Mouse (Mus musculus): ENCODE measurements around the gene Tia1. TPM values are rescaled to one million over a fixed set of nuclear protein-coding genes. Genes with fewer than 3 reads are reported as not detected.

Tia1 gene
- polyA plus RNA-seq, 1 experiment from 2014 or later: 165 TPM

GRCm38 (mm10) chr6:86391326-86391725 is 12.7 kb upstream of the Tia1 start:
- Histone ChIP-seq H3K4me2 (no peak overlapping the region), H3K36me3 (peaks cover 55% of the 10 kb centered on the region), H3K4me1 (peaks cover 12% of the 10 kb centered on the region), H3K27ac (no peak overlapping the region), H3K27me3 (no peaks in the 10 kb centered on the region), H3K4me3 (no peak overlapping the region), H3K9ac (no peak overlapping the region), H3K9me3 (no peaks in the 10 kb centered on the region)
- ATAC-seq (ENCODE audit: insufficient number of reproducible peaks, low FRiP score, low TSS enrichment, low read depth): no peak
- 95% methylated on average over 5 of the region's 5 CpGs for WGBS

- Histone ChIP-seq H3K4me3 (no peak overlapping the region), H3K4me1 (peaks cover 18% of the 10 kb centered on the region), H3K27me3 (no peaks in the 10 kb centered on the region), H3K9ac (no peak overlapping the region), H3K4me2 (no peak overlapping the region), H3K36me3 (peaks cover 43% of the 10 kb centered on the region), H3K27ac (no peak overlapping the region), H3K9me3 (no peaks in the 10 kb centered on the region)
- ATAC-seq (ENCODE audit: insufficient number of reproducible peaks, low FRiP score, low TSS enrichment, low read depth): no peak
- 88% methylated on average over 1 of the region's 1 CpGs for WGBS
Measured at GRCm38 (mm10) chr6:86393187-86393586, 10.8 kb upstream of the Tia1 start.

- Histone ChIP-seq H3K36me3 (peaks cover 33% of the 10 kb centered on the region), H3K4me3 (no peak overlapping the region), H3K9ac (no peak overlapping the region), H3K9me3 (no peaks in the 10 kb centered on the region), H3K4me2 (no peak overlapping the region), H3K4me1 (peaks cover 18% of the 10 kb centered on the region), H3K27me3 (no peaks in the 10 kb centered on the region), H3K27ac (no peak overlapping the region)
- ATAC-seq (ENCODE audit: insufficient number of reproducible peaks, low FRiP score, low TSS enrichment, low read depth): no peak
- 83% methylated on average over 17 of the region's 17 CpGs for WGBS
Measured at GRCm38 (mm10) chr6:86394078-86394720, 9.8 kb upstream of the Tia1 start.

- Histone ChIP-seq H3K27me3 (no peaks in the 10 kb centered on the region), H3K9ac (no peak overlapping the region), H3K4me3 (0 out of 2 replicates have a peak overlapping the region, but pooled peaks have one; percentile 96), H3K9me3 (no peaks in the 10 kb centered on the region), H3K27ac (peak overlapping the region; percentile 43; the same call in 1 of the 2 replicates), H3K4me1 (peaks cover 18% of the 10 kb centered on the region), H3K4me2 (peak overlapping the region; percentile 70), H3K36me3 (peaks cover 25% of the 10 kb centered on the region)
- ATAC-seq (ENCODE audit: insufficient number of reproducible peaks, low FRiP score, low TSS enrichment, low read depth): no peak
- WGBS: 70% methylated on average over 9 of the region's 9 CpGs
Measured at GRCm38 (mm10) chr6:86395021-86395420, 9.0 kb upstream of the Tia1 start.

- H3K27ac ChIP-seq: peak overlapping the region; percentile 93
- peak overlapping the region; percentile 96 for H3K4me3 ChIP-seq
- 40% methylated on average over 10 of the region's 10 CpGs for WGBS
- H3K4me1 ChIP-seq: peaks cover 18% of the 10 kb centered on the region
- peaks cover 16% of the 10 kb centered on the region for H3K36me3 ChIP-seq
- H3K27me3 ChIP-seq: no peaks in the 10 kb centered on the region
- H3K9ac ChIP-seq: peak overlapping the region; percentile 87
- no peak for ATAC-seq (ENCODE audit: insufficient number of reproducible peaks, low FRiP score, low TSS enrichment, low read depth)
- H3K9me3 ChIP-seq: no peaks in the 10 kb centered on the region
- peak overlapping the region; percentile 70 for H3K4me2 ChIP-seq
Measured at GRCm38 (mm10) chr6:86395969-86396368, 8.1 kb upstream of the Tia1 start.

- peak within 1 kb of the TSS; percentile 93 for H3K27ac ChIP-seq
- peaks cover 18% of the 10 kb centered on the region for H3K4me1 ChIP-seq
- peak within 1 kb of the TSS; percentile 70 for H3K4me2 ChIP-seq
- under 1% methylated on average over 51 of the region's 51 CpGs for WGBS
- H3K27me3 ChIP-seq: no peaks in the 10 kb centered on the region
- peak within 1 kb of the TSS; percentile 87 for H3K9ac ChIP-seq
- peak within 1 kb of the TSS; percentile 96 for H3K4me3 ChIP-seq
- ATAC-seq (ENCODE audit: insufficient number of reproducible peaks, low FRiP score, low TSS enrichment, low read depth): peak; percentile 91
- peaks cover 8% of the 10 kb centered on the region for H3K36me3 ChIP-seq
- H3K9me3 ChIP-seq: no peaks in the 10 kb centered on the region
Measured at GRCm38 (mm10) chr6:86396581-86397256, 7.3 kb upstream of the Tia1 start, which contains the start of gene Pcyox1. Gene Pcyox1, minus strand, starts transcription at chr6:86397154.

- peak; percentile 53 for ATAC-seq (ENCODE audit: insufficient number of reproducible peaks, low FRiP score, low TSS enrichment, low read depth)
- Histone ChIP-seq H3K4me3 (peak overlapping the region; percentile 96), H3K4me1 (peaks cover 18% of the 10 kb centered on the region), H3K4me2 (peak overlapping the region; percentile 70), H3K9me3 (no peaks in the 10 kb centered on the region), H3K27me3 (no peaks in the 10 kb centered on the region), H3K9ac (peak overlapping the region; percentile 87), H3K36me3 (peaks cover 1% of the 10 kb centered on the region), H3K27ac (peak overlapping the region; percentile 93)
- WGBS: 5% methylated on average over 14 of the region's 14 CpGs
Measured at GRCm38 (mm10) chr6:86397257-86397980, 6.6 kb upstream of the Tia1 start.

GRCm38 (mm10) chr6:86398986-86399385 is 5.0 kb upstream of the Tia1 start:
- no peak overlapping the region for H3K9ac ChIP-seq
- H3K27me3 ChIP-seq: no peaks in the 10 kb centered on the region
- WGBS: 72% methylated on average over 2 of the region's 2 CpGs
- no peak for ATAC-seq (ENCODE audit: insufficient number of reproducible peaks, low FRiP score, low TSS enrichment, low read depth)
- no peak overlapping the region for H3K4me2 ChIP-seq
- H3K4me3 ChIP-seq: no peak overlapping the region
- H3K36me3 ChIP-seq: no peaks in the 10 kb centered on the region
- peaks cover 18% of the 10 kb centered on the region for H3K4me1 ChIP-seq
- no peak overlapping the region for H3K27ac ChIP-seq
- no peaks in the 10 kb centered on the region for H3K9me3 ChIP-seq

GRCm38 (mm10) chr6:86399995-86400394 is 4.0 kb upstream of the Tia1 start:
- no peaks in the 10 kb centered on the region for H3K27me3 ChIP-seq
- WGBS: 78% methylated on average over 2 of the region's 2 CpGs
- H3K4me2 ChIP-seq: no peak overlapping the region
- H3K36me3 ChIP-seq: no peaks in the 10 kb centered on the region
- H3K4me1 ChIP-seq: peaks cover 18% of the 10 kb centered on the region
- H3K4me3 ChIP-seq: no peak overlapping the region
- H3K9ac ChIP-seq: no peak overlapping the region
- H3K27ac ChIP-seq: no peak overlapping the region
- no peaks in the 10 kb centered on the region for H3K9me3 ChIP-seq
- no peak for ATAC-seq (ENCODE audit: insufficient number of reproducible peaks, low FRiP score, low TSS enrichment, low read depth)

GRCm38 (mm10) chr6:86400972-86401371 is 3.0 kb upstream of the Tia1 start:
- no peak for ATAC-seq (ENCODE audit: insufficient number of reproducible peaks, low FRiP score, low TSS enrichment, low read depth)
- peaks cover 12% of the 10 kb centered on the region for H3K4me1 ChIP-seq
- WGBS: 2% methylated on average over 9 of the region's 9 CpGs
- H3K4me2 ChIP-seq: peak overlapping the region; percentile 38
- H3K27ac ChIP-seq: peak overlapping the region; percentile 60
- no peaks in the 10 kb centered on the region for H3K27me3 ChIP-seq
- no peaks in the 10 kb centered on the region for H3K36me3 ChIP-seq
- no peaks in the 10 kb centered on the region for H3K9me3 ChIP-seq
- H3K9ac ChIP-seq: no peak overlapping the region
- H3K4me3 ChIP-seq: peak overlapping the region; percentile 31

- Histone ChIP-seq H3K27ac (peak overlapping the region; percentile 61), H3K4me2 (peak overlapping the region; percentile 45), H3K4me3 (peak overlapping the region; percentile 76), H3K27me3 (no peaks in the 10 kb centered on the region), H3K9me3 (no peaks in the 10 kb centered on the region), H3K36me3 (peaks cover 6% of the 10 kb centered on the region; the same call in 1 of the 2 replicates), H3K4me1 (peaks cover 8% of the 10 kb centered on the region; the same call in 1 of the 2 replicates), H3K9ac (no peak overlapping the region)
- 33% methylated on average over 12 of the region's 12 CpGs for WGBS
- no peak for ATAC-seq (ENCODE audit: insufficient number of reproducible peaks, low FRiP score, low TSS enrichment, low read depth)
Measured at GRCm38 (mm10) chr6:86402681-86403607, 1.1 kb upstream of the Tia1 start.
